Mouse (Mus musculus): Measurements from ENCODE around the gene Fut8.

DNA sequence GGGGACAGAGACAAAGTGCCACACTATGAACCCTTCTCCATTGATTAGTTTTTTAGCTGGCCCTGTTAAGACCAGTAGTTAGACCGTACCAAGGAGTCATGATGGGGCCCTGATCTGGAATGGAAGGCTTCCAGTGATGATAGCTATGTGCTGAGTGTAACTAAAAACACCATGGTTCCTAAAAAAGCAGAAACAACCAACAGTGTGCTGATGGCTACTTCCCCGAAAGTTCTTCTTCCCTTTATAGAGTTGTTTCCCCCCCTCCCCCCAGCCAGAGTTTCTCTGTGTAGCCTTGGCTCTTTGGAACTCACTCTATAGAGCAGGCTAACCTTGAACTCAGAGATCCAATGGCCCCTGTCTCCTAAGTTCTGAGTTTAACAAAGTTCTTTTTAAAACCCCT lies 50.6 kb downstream of the Fut8 start:
- TF ChIP-seq POLR2A (IDR thresholded peaks at IDR 0.05; ENCODE audit: low read depth, low read length): no peak
- no peak for TF ChIP-seq MAFK (IDR thresholded peaks at IDR 0.05; ENCODE audit: insufficient replicate concordance, low read length)
- TF ChIP-seq CTCF (conservative IDR thresholded peaks at IDR 0.05 in 1 of 2, IDR thresholded peaks at IDR 0.05 in 1 of 2; ENCODE audit: low read depth in 2 of 2, low read length in 2 of 2): no peak
- no peak for TF ChIP-seq EP300 (IDR thresholded peaks at IDR 0.05; ENCODE audit: low read length)
- no peak for TF ChIP-seq HCFC1 (IDR thresholded peaks at IDR 0.05; ENCODE audit: low read depth, low read length)
- TF ChIP-seq USF1 (IDR thresholded peaks at IDR 0.05; ENCODE audit: low read depth, low read length): no peak
- no peak for TF ChIP-seq MAX (IDR thresholded peaks at IDR 0.05; ENCODE audit: low read length)
- TF ChIP-seq ZNF384 (IDR thresholded peaks at IDR 0.05; ENCODE audit: low read depth, low read length): no peak
- no peak for TF ChIP-seq RAD21 (IDR thresholded peaks at IDR 0.05; ENCODE audit: low read depth, low read length)
- TF ChIP-seq E2F4 (IDR thresholded peaks at IDR 0.05; ENCODE audit: insufficient replicate concordance, low read depth, low read length): no peak
- no peak for TF ChIP-seq SIN3A (IDR thresholded peaks at IDR 0.05; ENCODE audit: low read length)

All from CH12.LX (cell line).